Mouse (Mus musculus): ENCODE results near the gene Hist1h2ab. TPM values are rescaled to one million over a fixed set of nuclear protein-coding genes. Genes with fewer than 3 reads are reported as not detected.
A peak's percentile ranks its signal among the peaks of the same experiment; 100 is the strongest.
"Not testable (repeated sequence)": the region's sequence is repeated elsewhere in the genome, so short reads cannot be mapped to it uniquely, and the experiment has no call there.

The Hist1h2ab gene
- polyA plus RNA-seq, 1 experiment from 2014 or later: 5.1 TPM

DNA sequence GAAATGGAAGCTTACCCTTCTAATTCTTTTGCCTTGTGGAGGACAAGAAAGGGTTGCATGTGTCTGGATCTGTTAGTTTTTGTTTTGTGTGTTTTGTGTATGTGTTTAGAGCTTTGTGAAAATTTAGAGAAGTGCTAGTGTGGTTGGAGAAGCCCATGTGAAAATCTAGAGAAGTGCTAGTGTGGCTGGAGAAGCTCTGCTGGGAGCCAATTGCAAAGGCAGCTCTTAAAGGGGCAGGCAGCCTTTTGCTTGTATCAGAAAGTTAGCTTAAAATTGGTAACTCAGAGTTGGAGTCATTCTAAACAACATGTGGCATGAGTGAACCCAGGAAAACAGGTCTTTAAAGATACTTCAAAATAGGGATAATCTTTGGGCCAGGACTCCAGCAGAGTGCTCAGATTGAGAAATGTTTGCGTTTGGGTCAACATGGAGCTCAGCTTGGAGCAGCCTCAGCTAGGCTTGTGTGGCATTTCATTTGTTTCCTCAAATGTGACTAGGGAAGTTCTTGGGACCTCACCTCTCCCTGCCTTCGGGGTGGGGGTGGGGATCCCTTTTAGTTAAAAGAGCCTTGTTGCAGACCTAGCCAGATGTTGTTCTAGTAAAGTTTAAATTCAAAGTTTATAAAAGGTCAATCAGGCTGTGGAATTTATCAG, 33.2 kb upstream of the Hist1h2ab start:
- H3K9me3 ChIP-seq: not testable (repeated sequence)

DNA sequence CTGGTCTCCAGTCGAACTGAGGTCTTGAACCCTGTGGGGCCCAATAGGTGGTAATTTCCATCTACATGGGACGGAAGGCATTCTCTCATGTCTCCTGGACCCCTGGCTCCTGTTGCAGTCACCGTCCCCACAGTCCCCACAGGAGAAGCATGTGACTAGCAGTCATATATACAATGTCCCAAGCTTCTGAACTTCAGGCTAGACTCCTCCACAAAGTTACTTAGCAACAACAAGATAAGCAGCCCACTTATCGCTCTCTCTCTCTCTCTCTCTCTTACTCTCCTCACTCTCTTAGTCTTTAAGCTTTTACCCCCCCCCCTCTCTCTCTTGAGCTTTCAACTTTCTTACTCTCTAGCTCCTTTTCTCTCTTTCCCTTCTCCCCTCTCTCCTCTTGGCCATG, 26.7 kb upstream of the Hist1h2ab start:
- Histone ChIP-seq H3K27me3 (no peaks in the 10 kb centered on the region), H3K9me3 (no peaks in the 10 kb centered on the region), H3K9ac (no peak overlapping the region), H3K4me3 (no peak overlapping the region), H3K4me1 (replicated peaks) (no peaks in the 10 kb centered on the region), H3K36me3 (no peaks in the 10 kb centered on the region), H3K27ac (replicated peaks) (no peak overlapping the region), H3K4me2 (no peak overlapping the region)
- no peak for ATAC-seq (ENCODE audit: low read depth)
- WGBS: 88% methylated on average over 4 of the region's 4 CpGs

More for the DNA sequence above, 33.2 kb upstream of the Hist1h2ab start:
- H3K4me2 ChIP-seq; ATAC-seq (ENCODE audit: low read depth); H3K36me3 ChIP-seq; H3K4me3 ChIP-seq; H3K9ac ChIP-seq; H3K27ac ChIP-seq (replicated peaks); H3K27me3 ChIP-seq; H3K4me1 ChIP-seq (replicated peaks): not testable (repeated sequence)
- WGBS: 25% methylated on average over 2 of the region's 2 CpGs

GRCm38 (mm10) chr13:23725213-23725612, 25.7 kb upstream of the Hist1h2ab start:
- no peaks in the 10 kb centered on the region for H3K27me3 ChIP-seq
- no peaks in the 10 kb centered on the region for H3K4me1 ChIP-seq (replicated peaks)
- H3K9me3 ChIP-seq: no peaks in the 10 kb centered on the region
- no peaks in the 10 kb centered on the region for H3K36me3 ChIP-seq
- WGBS: 60% methylated on average over 1 of the region's 1 CpGs
- H3K4me3 ChIP-seq: no peak overlapping the region
- ATAC-seq (ENCODE audit: low read depth): no peak
- no peak overlapping the region for H3K9ac ChIP-seq
- no peak overlapping the region for H3K4me2 ChIP-seq
- no peak overlapping the region for H3K27ac ChIP-seq (replicated peaks)

- Histone ChIP-seq H3K9ac (no peak overlapping the region), H3K4me1 (replicated peaks) (no peaks in the 10 kb centered on the region), H3K27me3 (no peaks in the 10 kb centered on the region), H3K4me2 (no peak overlapping the region), H3K4me3 (no peak overlapping the region), H3K36me3 (no peaks in the 10 kb centered on the region), H3K27ac (replicated peaks) (no peak overlapping the region), H3K9me3 (no peaks in the 10 kb centered on the region)
- WGBS: 91% methylated on average over 18 of the region's 18 CpGs
- ATAC-seq (ENCODE audit: low read depth): no peak
Observed at GRCm38 (mm10) chr13:23728472-23729191, 22.3 kb upstream of the Hist1h2ab start.

- no peak overlapping the region for H3K4me2 ChIP-seq
- ATAC-seq (ENCODE audit: low read depth): no peak
- 94% methylated on average over 9 of the region's 9 CpGs for WGBS
- no peak overlapping the region for H3K27ac ChIP-seq (replicated peaks)
- H3K4me1 ChIP-seq (replicated peaks): no peaks in the 10 kb centered on the region
- H3K9me3 ChIP-seq: no peaks in the 10 kb centered on the region
- H3K4me3 ChIP-seq: no peak overlapping the region
- H3K36me3 ChIP-seq: no peaks in the 10 kb centered on the region
- H3K27me3 ChIP-seq: no peaks in the 10 kb centered on the region
- no peak overlapping the region for H3K9ac ChIP-seq
Observed at GRCm38 (mm10) chr13:23729192-23729525, 21.8 kb upstream of the Hist1h2ab start.

- H3K4me3 ChIP-seq: no peak overlapping the region
- 90% methylated on average over 5 of the region's 5 CpGs for WGBS
- H3K4me1 ChIP-seq (replicated peaks): no peaks in the 10 kb centered on the region
- H3K36me3 ChIP-seq: no peaks in the 10 kb centered on the region
- no peak overlapping the region for H3K9ac ChIP-seq
- no peak for ATAC-seq (ENCODE audit: low read depth)
- H3K27me3 ChIP-seq: no peaks in the 10 kb centered on the region
- no peak overlapping the region for H3K27ac ChIP-seq (replicated peaks)
- H3K4me2 ChIP-seq: no peak overlapping the region
- H3K9me3 ChIP-seq: no peaks in the 10 kb centered on the region
Observed at GRCm38 (mm10) chr13:23729706-23730105, 21.2 kb upstream of the Hist1h2ab start.

DNA sequence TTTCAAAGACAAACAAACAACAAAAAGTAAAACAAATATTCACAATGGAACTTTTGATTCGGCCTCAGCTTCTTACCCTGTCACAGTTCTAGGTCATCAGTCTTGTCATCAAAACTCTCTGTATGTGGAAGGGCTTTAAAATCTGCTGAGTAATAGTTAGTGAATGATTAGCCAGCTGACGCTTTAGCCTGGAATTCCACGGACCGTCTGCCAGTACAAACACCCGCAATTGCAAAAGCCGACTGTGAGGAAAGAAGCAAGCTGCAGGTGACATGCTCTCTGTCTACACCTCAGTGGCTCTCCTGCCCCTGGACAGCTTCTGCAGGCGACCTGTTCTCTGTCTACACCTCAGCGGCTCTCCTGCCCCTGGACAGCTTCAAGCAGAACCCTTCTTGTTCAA, 20.4 kb upstream of the Hist1h2ab start:
- no peak for ATAC-seq (ENCODE audit: low read depth)
- Histone ChIP-seq H3K9ac (no peak overlapping the region), H3K27ac (replicated peaks) (no peak overlapping the region), H3K36me3 (no peaks in the 10 kb centered on the region), H3K9me3 (no peaks in the 10 kb centered on the region), H3K4me2 (no peak overlapping the region), H3K27me3 (no peaks in the 10 kb centered on the region), H3K4me1 (replicated peaks) (no peaks in the 10 kb centered on the region), H3K4me3 (no peak overlapping the region)
- 37% methylated on average over 8 of the region's 8 CpGs for WGBS

DNA sequence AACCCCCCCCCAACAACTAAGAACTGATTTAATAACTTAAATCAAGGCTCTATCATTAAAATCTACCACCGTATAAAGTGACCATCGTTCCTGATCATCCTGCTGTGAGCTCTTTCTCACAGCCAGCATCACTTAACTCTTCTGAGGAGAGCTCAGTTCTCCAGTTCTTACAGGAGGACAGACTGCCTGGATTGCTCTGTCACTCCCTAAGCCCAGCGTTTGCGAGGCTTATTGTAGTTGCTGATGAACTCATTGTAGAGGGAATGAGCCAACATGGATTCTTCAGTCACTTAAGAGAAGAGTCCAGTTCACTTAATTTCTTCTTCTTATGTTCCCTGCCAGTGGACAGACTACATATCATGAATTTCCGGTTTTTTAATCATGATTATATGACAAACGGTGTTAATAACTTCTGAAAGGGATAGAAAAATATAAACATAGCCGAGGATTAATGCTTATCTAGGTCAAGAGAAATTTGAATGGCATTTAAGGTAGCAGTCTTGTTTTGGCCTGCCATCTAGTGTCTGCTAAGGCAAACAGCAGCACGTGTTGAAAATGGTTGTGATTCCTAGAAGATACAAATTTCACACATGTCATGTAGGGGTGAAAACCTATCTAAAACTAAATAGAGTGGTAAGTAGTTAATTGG, 18.6 kb upstream of the Hist1h2ab start:
- Histone ChIP-seq H3K4me1 (replicated peaks) (no peaks in the 10 kb centered on the region), H3K36me3 (no peaks in the 10 kb centered on the region), H3K4me2 (no peak overlapping the region), H3K9ac (no peak overlapping the region), H3K27me3 (no peaks in the 10 kb centered on the region), H3K27ac (replicated peaks) (no peak overlapping the region), H3K9me3 (no peaks in the 10 kb centered on the region), H3K4me3 (no peak overlapping the region)
- 26% methylated on average over 8 of the region's 8 CpGs for WGBS
- ATAC-seq (ENCODE audit: low read depth): no peak

- H3K9ac ChIP-seq: no peak overlapping the region
- H3K4me1 ChIP-seq (replicated peaks): peaks cover 28% of the 10 kb centered on the region
- H3K27me3 ChIP-seq: no peaks in the 10 kb centered on the region
- WGBS: 75% methylated on average over 5 of the region's 5 CpGs
- H3K9me3 ChIP-seq: no peaks in the 10 kb centered on the region
- H3K4me3 ChIP-seq: no peak overlapping the region
- H3K36me3 ChIP-seq: no peaks in the 10 kb centered on the region
- H3K4me2 ChIP-seq: no peak overlapping the region
- H3K27ac ChIP-seq (replicated peaks): no peak overlapping the region
- ATAC-seq (ENCODE audit: low read depth): no peak
Observed at GRCm38 (mm10) chr13:23737091-23737490, 13.8 kb upstream of the Hist1h2ab start.

DNA sequence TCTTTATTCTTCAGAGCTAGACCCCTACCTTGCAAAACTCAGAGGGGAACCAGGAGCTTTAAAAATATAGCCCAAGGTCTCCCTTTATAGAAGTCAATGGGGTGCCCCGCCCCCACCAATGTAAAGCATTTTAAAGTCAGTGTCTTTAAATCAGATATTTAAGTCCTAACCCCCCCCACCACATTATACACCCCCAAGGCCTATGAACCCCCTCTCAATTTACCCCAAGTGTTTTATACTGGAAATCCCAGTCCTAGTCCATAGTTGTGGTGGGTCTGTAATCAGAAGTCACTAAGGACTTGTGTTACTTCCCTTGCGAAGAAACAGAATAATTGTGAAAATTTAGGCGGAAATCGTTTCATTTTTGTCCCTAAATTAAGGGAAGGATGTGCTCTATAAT, 12.9 kb upstream of the Hist1h2ab start:
- Histone ChIP-seq H3K4me3 (peak overlapping the region; percentile 48), H3K27me3 (no peaks in the 10 kb centered on the region), H3K27ac (replicated peaks) (peak overlapping the region; percentile 90), H3K9me3 (no peaks in the 10 kb centered on the region), H3K4me1 (replicated peaks) (peaks cover 28% of the 10 kb centered on the region), H3K4me2 (peak overlapping the region; percentile 98), H3K9ac (peak overlapping the region; percentile 78), H3K36me3 (no peaks in the 10 kb centered on the region)
- WGBS: 22% methylated on average over 4 of the region's 4 CpGs
- no peak for ATAC-seq (ENCODE audit: low read depth)

DNA sequence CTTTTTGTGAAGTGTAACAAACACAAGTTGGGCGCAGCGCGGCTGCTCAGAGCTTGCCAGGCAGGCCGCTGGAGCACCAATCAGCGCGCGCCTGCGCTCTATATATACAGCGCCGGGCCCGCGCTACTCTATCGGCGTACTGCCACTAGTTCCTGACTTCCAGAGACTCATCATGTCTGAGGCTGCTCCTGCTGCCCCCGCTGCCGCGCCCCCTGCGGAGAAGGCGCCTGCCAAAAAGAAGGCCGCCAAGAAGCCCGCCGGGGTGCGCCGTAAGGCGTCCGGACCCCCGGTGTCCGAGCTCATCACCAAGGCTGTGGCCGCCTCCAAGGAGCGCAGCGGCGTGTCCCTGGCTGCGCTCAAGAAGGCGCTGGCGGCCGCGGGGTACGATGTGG, 12.3 kb upstream of the Hist1h2ab start, which contains the start of gene Hist1h1c:
Gene Hist1h1c, plus strand, starts transcription at position 132 of the 392 bp plus-strand sequence.
- WGBS: under 1% methylated on average over 38 of the region's 38 CpGs
- peak within 1 kb of the TSS; percentile 90 for H3K27ac ChIP-seq (replicated peaks)
- peak within 1 kb of the TSS; percentile 98 for H3K4me2 ChIP-seq
- H3K9ac ChIP-seq: peak within 1 kb of the TSS; percentile 78
- no peaks in the 10 kb centered on the region for H3K36me3 ChIP-seq
- ATAC-seq (ENCODE audit: low read depth): peak; percentile 95
- peak within 1 kb of the TSS; percentile 48 for H3K4me3 ChIP-seq
- no peaks in the 10 kb centered on the region for H3K9me3 ChIP-seq
- no peaks in the 10 kb centered on the region for H3K27me3 ChIP-seq
- H3K4me1 ChIP-seq (replicated peaks): peaks cover 28% of the 10 kb centered on the region

GRCm38 (mm10) chr13:23739069-23739921, 11.6 kb upstream of the Hist1h2ab start:
- Histone ChIP-seq H3K27ac (replicated peaks) (peak overlapping the region; percentile 90), H3K36me3 (no peaks in the 10 kb centered on the region), H3K27me3 (no peaks in the 10 kb centered on the region), H3K4me1 (replicated peaks) (peaks cover 28% of the 10 kb centered on the region), H3K9ac (peak overlapping the region; percentile 78), H3K9me3 (no peaks in the 10 kb centered on the region), H3K4me2 (peak overlapping the region; percentile 98), H3K4me3 (peak overlapping the region; percentile 48)
- peak; percentile 93 for ATAC-seq (ENCODE audit: low read depth)
- under 1% methylated on average over 39 of the region's 39 CpGs for WGBS
